Mouse (Mus musculus): ENCODE measurements at regions not wholly inside any gene's neighbourhood (a gene's known extent, or its start where the extent isn't known, plus 50 kb on each side); places are given as distances from the start of the nearest gene placed in this dataset.

DNA sequence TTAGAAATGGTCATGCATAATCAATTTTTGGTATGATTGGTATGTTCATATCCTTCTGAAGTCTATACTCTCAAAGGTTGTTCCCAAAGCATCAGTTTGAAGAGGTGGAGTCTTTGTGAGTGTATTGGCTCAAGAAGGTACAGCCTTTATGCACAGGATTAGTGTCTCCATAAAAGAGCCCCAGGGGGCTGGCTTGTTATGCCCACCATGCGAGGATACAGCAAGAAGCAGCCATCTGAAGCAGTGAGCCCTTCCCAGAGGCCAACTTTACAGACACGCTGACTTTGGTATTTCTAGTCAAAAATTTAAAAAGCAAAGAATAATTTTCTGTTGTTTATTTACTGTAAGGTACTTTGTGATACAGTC lies 157.1 kb downstream of the Emp1 start:
- TF ChIP-seq EP300 (IDR thresholded peaks at IDR 0.05; ENCODE audit: insufficient read depth, low read depth, low read length): no peak
- TF ChIP-seq CTCF (IDR thresholded peaks at IDR 0.05; ENCODE audit: low read depth, low read length): no peak
- TF ChIP-seq POLR2A (IDR thresholded peaks at IDR 0.05; ENCODE audit: insufficient read depth, low read length): no peak

All from ES-Bruce4 (cell line).